Mouse (Mus musculus) inflammation-experienced regulatory T-cells (primary cell): ENCODE results near the gene Mpp2. TPM values are rescaled to one million over a fixed set of nuclear protein-coding genes. Genes with fewer than 3 reads are reported as not detected.

Source experiments
- polyA plus RNA-seq, 2 experiments: library from polyadenylated mRNA; unstranded; fragments of 100-300 nt; shearing (Covaris generic); gene quantifications; one replicate each; pipeline ENCODE4 v1.2.1; 2017

Mpp2 gene
- polyA plus RNA-seq = 1 to 10 TPM; 3.1 to 4.8 TPM

GRCm38 (mm10) chr11:102087931-102088898 lies at the start of gene Mpp2:
Gene Mpp2 (minus strand): TSS chr11:102088515.

DNA sequence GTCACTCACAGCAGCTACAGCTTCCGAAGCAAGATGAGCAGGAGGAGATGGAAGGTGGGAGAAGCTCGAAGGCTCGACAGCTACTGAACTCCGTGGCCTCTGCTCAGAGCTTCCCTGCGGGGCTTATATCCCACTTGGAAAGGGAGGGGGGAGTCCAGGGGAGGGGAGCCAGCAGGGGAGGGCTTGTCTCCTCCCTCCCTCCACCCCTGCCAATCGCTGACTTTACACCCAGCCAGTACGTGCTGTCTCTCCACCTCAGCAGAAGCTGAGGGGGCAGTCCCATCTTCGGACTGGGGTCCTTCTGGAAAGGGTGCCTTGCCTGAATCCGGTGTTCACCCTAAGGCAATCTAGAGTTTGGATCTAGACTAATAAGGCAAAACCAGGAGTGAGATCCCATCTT lies 19.4 kb upstream of the Mpp2 start, which contains the start of gene Pyy:
Gene Pyy (minus strand): TSS at position 101 of the 400 bp plus-strand sequence.

GRCm38 (mm10) chr11:102101219-102101618 lies 12.9 kb upstream of the Mpp2 start, which contains the start of gene Ppy:
Gene Ppy (minus strand): TSS chr11:102101319.

GRCm38 (mm10) chr11:102041350-102041949 lies 46.9 kb downstream of the Mpp2 start, which contains the start of gene Cd300lg:
Gene Cd300lg (plus strand): TSS chr11:102041509.

DNA sequence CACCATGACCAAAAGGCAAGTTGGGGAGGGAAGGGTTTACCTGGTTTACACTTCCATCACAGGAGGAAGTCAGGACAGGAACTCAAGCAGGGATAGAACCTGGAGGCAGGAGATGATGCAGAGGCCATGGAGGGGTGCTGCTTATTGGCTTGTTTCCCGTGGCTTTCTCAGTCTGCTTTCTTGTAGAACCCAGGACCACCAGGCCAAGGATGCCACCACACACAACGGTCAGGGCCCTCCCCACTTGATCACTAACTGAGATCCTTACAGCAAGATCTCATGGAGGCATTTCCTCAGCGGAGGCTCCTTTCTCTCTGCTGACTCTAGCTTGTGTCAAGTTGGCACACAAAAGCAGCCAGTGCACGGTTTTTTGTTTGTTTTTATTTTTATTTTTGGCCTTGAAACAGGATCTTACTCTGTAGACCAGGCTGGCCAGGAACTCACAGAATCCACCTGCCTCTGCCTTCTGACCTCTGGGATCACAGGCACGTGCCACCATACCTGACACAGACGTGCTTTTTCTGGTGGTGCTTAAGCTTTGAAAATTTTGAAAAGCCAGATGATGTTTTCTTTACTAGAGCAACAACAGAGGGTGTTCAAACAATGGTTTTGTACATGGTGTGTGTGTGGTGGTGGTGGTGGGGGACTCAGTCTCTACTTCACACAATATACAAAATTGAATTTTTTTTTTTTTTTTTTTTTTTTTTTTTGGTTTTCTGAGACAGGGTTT lies 60.1 kb downstream of the Mpp2 start, which contains the start of gene Mpp3:
Gene Mpp3 (minus strand): TSS at position 375 of the 730 bp plus-strand sequence.

Other genes starting within 250 kb of the Mpp2 start
- gene Meox1, start 194.1 kb downstream of the Mpp2 start, polyA plus RNA-seq = not detected
- not detected for gene Sost, start 121.5 kb downstream of the Mpp2 start, polyA plus RNA-seq
- gene Cfap97d1, start 104.2 kb downstream of the Mpp2 start, polyA plus RNA-seq = not detected
- gene Dusp3, start 101.5 kb downstream of the Mpp2 start, polyA plus RNA-seq = 1 to 10 TPM in 1 of 2 experiments, under 1 TPM in 1; 0.40 to 1.2 TPM
- gene Mpp3, start 60.1 kb downstream of the Mpp2 start, polyA plus RNA-seq = under 1 TPM in 1 of 2 experiments, not detected in 1; 0.73 TPM
- under 1 TPM in 1 of 2 experiments, not detected in 1; 0.93 TPM for gene Cd300lg, start 47.0 kb downstream of the Mpp2 start, polyA plus RNA-seq
- gene Ppy, start 12.8 kb upstream of the Mpp2 start, polyA plus RNA-seq = not detected
- gene Pyy, start 19.3 kb upstream of the Mpp2 start, polyA plus RNA-seq = not detected
- gene Nags, start 57.0 kb upstream of the Mpp2 start, polyA plus RNA-seq = under 1 TPM in 1 of 2 experiments, not detected in 1; 0.89 TPM
- 10 to 100 TPM in 1 of 2 experiments, 1 to 10 TPM in 1; 7.5 to 12.3 TPM for gene Tmem101, start 67.9 kb upstream of the Mpp2 start, polyA plus RNA-seq
- 10 to 100 TPM; 47.6 to 52.8 TPM for gene Lsm12, start 96.8 kb upstream of the Mpp2 start, polyA plus RNA-seq
- gene G6pc3, start 101.1 kb upstream of the Mpp2 start, polyA plus RNA-seq = 10 to 100 TPM; 37.7 to 48.2 TPM
- gene Hdac5, start 141.7 kb upstream of the Mpp2 start, polyA plus RNA-seq = 10 to 100 TPM; 21.2 to 52.7 TPM
- 1 to 10 TPM in 1 of 2 experiments, under 1 TPM in 1; 0.36 to 1.0 TPM for gene BC030867, start 160.4 kb upstream of the Mpp2 start, polyA plus RNA-seq
- gene Asb16, start 180.2 kb upstream of the Mpp2 start, polyA plus RNA-seq = not detected
- gene Tmub2, start 196.4 kb upstream of the Mpp2 start, polyA plus RNA-seq = 10 to 100 TPM; 58.4 to 59.3 TPM
- 10 to 100 TPM; 14.7 to 17.3 TPM for gene Atxn7l3, start 208.1 kb upstream of the Mpp2 start, polyA plus RNA-seq
- 100 to 1,000 TPM; 122 to 151 TPM for gene Ubtf, start 231.2 kb upstream of the Mpp2 start, polyA plus RNA-seq